15 mouse cellular contexts compared by ENCODE assay signal in genomic region chr13:56092606-56093005, GRCm38 (mm10). TPM values are rescaled to one million over a fixed set of nuclear protein-coding genes. Genes with fewer than 3 reads are reported as not detected.
DNase-seq lines count a peak whose midpoint lies in the region; ATAC-seq and TF ChIP-seq lines count a peak whose summit lies in the region.
"Had no signal": no experiment of that assay in that cellular context is flagged by ENCODE, and none has a peak within 500 bp of the region (broad histone marks: within the 10 kb centered on the region; RNA-seq: fewer than 3 reads in every experiment).

No protein-coding gene starts in this region.

- H3K36me3 ChIP-seq in hindbrain, embryonic 13.5 days = peaks cover 55% of the 10 kb centered on the region
- H3K36me3 ChIP-seq in hindbrain, embryonic 16.5 days (ENCODE audit: control insufficient read depth, insufficient read depth, low read length) = peaks cover 9% of the 10 kb centered on the region
- H3K36me3 ChIP-seq in heart, postnatal 0 days (replicated peaks; ENCODE audit: control insufficient read depth, insufficient read depth, low read length) = peaks cover 33% of the 10 kb centered on the region
- H3K36me3 ChIP-seq: midbrain, embryonic 15.5 days had no signal

- TF ChIP-seq EP300 in heart, postnatal 0 days (IDR thresholded peaks at IDR 0.05; ENCODE audit: low read depth) = no peak

- H3K9ac ChIP-seq in hindbrain, embryonic 13.5 days = no peak overlapping the region
- no peak overlapping the region for H3K9ac ChIP-seq in hindbrain, embryonic 16.5 days (ENCODE audit: low read depth, low read length)
- no peak overlapping the region for H3K9ac ChIP-seq in heart, postnatal 0 days (replicated peaks; ENCODE audit: low read depth, low read length)
- H3K9ac ChIP-seq: forebrain, postnatal 0 days; midbrain, embryonic 15.5 days; stomach, embryonic 15.5 days had no signal

- H3K9me3 ChIP-seq in hindbrain, embryonic 13.5 days = no peaks in the 10 kb centered on the region
- no peaks in the 10 kb centered on the region for H3K9me3 ChIP-seq in hindbrain, embryonic 16.5 days (ENCODE audit: control insufficient read depth, low read length)
- H3K9me3 ChIP-seq in heart, postnatal 0 days (replicated peaks; ENCODE audit: control insufficient read depth, low read length) = no peaks in the 10 kb centered on the region
- H3K9me3 ChIP-seq: midbrain, embryonic 15.5 days; stomach, embryonic 15.5 days had no signal

- 76% methylated on average over 5 of the region's 5 CpGs for WGBS in hindbrain, embryonic 13.5 days
- WGBS in hindbrain, embryonic 16.5 days = 69% methylated on average over 5 of the region's 5 CpGs
- WGBS in heart, postnatal 0 days = 41% methylated on average over 5 of the region's 5 CpGs

- H3K4me2 ChIP-seq in hindbrain, embryonic 13.5 days = no peak overlapping the region
- H3K4me2 ChIP-seq in hindbrain, embryonic 16.5 days (ENCODE audit: low read length) = no peak overlapping the region
- no peak overlapping the region for H3K4me2 ChIP-seq in heart, postnatal 0 days (ENCODE audit: low read depth, low read length)
- H3K4me2 ChIP-seq: midbrain, embryonic 15.5 days; stomach, embryonic 15.5 days had no signal

- H3K27ac ChIP-seq in hindbrain, embryonic 13.5 days = peak overlapping the region; percentile 83; the same call in 1 of the 2 replicates
- H3K27ac ChIP-seq in hindbrain, embryonic 16.5 days (ENCODE audit: low read depth, low read length) = no peak overlapping the region
- peak overlapping the region; percentile 54; the same call in 1 of the 2 replicates for H3K27ac ChIP-seq in heart, postnatal 0 days (ENCODE audit: low read depth)
- H3K27ac ChIP-seq: stomach, embryonic 15.5 days had no signal

- TF ChIP-seq CTCF in heart, postnatal 0 days (IDR thresholded peaks at IDR 0.05; ENCODE audit: low read depth) = no peak

- H3K4me1 ChIP-seq in hindbrain, embryonic 13.5 days (replicated peaks) = peaks cover 55% of the 10 kb centered on the region
- peaks cover 30% of the 10 kb centered on the region for H3K4me1 ChIP-seq in hindbrain, embryonic 16.5 days (ENCODE audit: control insufficient read depth, insufficient read depth, low read depth, low read length)
- H3K4me1 ChIP-seq in heart, postnatal 0 days (ENCODE audit: control insufficient read depth, insufficient read depth) = peaks cover 48% of the 10 kb centered on the region
- H3K4me1 ChIP-seq: stomach, embryonic 15.5 days had no signal

- DNase-seq in adrenal gland, adult 2 months = peak; percentile 45
- DNase-seq in adrenal gland, adult 18-20 months (ENCODE audit: low spot score in 2 of 2) = no peak
- peak; percentile 26 for DNase-seq in MN1 (ENCODE audit: low spot score)
- peak; percentile 57 for DNase-seq in heart, postnatal 0 days (ENCODE audit: low spot score)
- no peak for DNase-seq in right cerebral cortex, postnatal 36 days (ENCODE audit: low spot score in 2 of 2)
- DNase-seq: cerebellum, adult 9-10 months; forebrain, postnatal 0 days; gastrocnemius, postnatal 14 days; liver; thymus, postnatal 25 days had no signal

- no peak overlapping the region for H3K4me3 ChIP-seq in hindbrain, embryonic 13.5 days
- H3K4me3 ChIP-seq in hindbrain, embryonic 16.5 days (ENCODE audit: low read length) = no peak overlapping the region
- no peak overlapping the region for H3K4me3 ChIP-seq in heart, postnatal 0 days (ENCODE audit: low read depth, low read length)
- H3K4me3 ChIP-seq: midbrain, embryonic 15.5 days; stomach, embryonic 15.5 days had no signal

- ATAC-seq in hindbrain, embryonic 13.5 days (ENCODE audit: low FRiP score) = no peak
- ATAC-seq in hindbrain, embryonic 16.5 days = no peak
- peak; percentile 37; the same call in 1 of the 2 replicates for ATAC-seq in heart, postnatal 0 days (ENCODE audit: insufficient read depth, low read depth)
- no peak for ATAC-seq in CD4-positive, CD25-positive, alpha-beta regulatory T cell, adult 4 months
- ATAC-seq: forebrain, postnatal 0 days; midbrain, embryonic 15.5 days had no signal

- H3K27me3 ChIP-seq in hindbrain, embryonic 13.5 days = no peaks in the 10 kb centered on the region
- no peaks in the 10 kb centered on the region for H3K27me3 ChIP-seq in hindbrain, embryonic 16.5 days (replicated peaks; ENCODE audit: control insufficient read depth, insufficient read depth, low read length)
- no peaks in the 10 kb centered on the region for H3K27me3 ChIP-seq in heart, postnatal 0 days (ENCODE audit: control insufficient read depth, insufficient read depth, low read length)
- H3K27me3 ChIP-seq: midbrain, embryonic 15.5 days; stomach, embryonic 15.5 days had no signal

RNA-seq across cellular contexts. Expression of gene H2afy, which starts 43.6 kb away (rescaled TPM):
- 100 to 1,000 TPM; 123 to 138 TPM for total RNA-seq in adrenal gland, adult 2 months (2021)
- 127 and 140 TPM in 2 replicates for polyA plus RNA-seq in adrenal gland, adult 2 months (2012; rRNA removed)
- 100 to 1,000 TPM; 121 to 122 TPM for total RNA-seq in adrenal gland, adult 18-20 months (2021)
- polyA plus RNA-seq in hindbrain, embryonic 13.5 days (2015; fragmentation: Nextera tagmentation; extraction: Ambion mirVana) = 369 and 380 TPM in 2 replicates
- polyA plus RNA-seq in hindbrain, embryonic 16.5 days (2015; fragmentation: Nextera tagmentation; extraction: Ambion mirVana) = 239 and 258 TPM in 2 replicates
- total RNA-seq in heart, postnatal 0 days (2014; rRNA removed; ENCODE audit: low replicate concordance) = 45.0 and 93.1 TPM in 2 replicates
- polyA plus RNA-seq in heart, postnatal 0 days (2015; fragmentation: Nextera tagmentation; extraction: Ambion mirVana) = 61.7 and 62.0 TPM in 2 replicates
- 100 to 1,000 TPM; 106 to 135 TPM for polyA plus RNA-seq in CD4-positive, CD25-positive, alpha-beta regulatory T cell, adult 4 months (2017; shearing (Covaris generic))

Comparison
In these comparisons a context has a peak if more than half of its experiments do, and no peak if none do; other contexts are left out.
1. DNase-seq: peak in adrenal gland, adult 2 months (single experiment), MN1 (single experiment) and heart, postnatal 0 days (single experiment); none in adrenal gland, adult 18-20 months (0 of 2) and right cerebral cortex, postnatal 36 days (0 of 2).